Mouse (Mus musculus): ENCODE measurements around the gene Epn1.
A peak's percentile ranks its signal among the peaks of the same experiment; 100 is the strongest.

Epn1 gene

DNA sequence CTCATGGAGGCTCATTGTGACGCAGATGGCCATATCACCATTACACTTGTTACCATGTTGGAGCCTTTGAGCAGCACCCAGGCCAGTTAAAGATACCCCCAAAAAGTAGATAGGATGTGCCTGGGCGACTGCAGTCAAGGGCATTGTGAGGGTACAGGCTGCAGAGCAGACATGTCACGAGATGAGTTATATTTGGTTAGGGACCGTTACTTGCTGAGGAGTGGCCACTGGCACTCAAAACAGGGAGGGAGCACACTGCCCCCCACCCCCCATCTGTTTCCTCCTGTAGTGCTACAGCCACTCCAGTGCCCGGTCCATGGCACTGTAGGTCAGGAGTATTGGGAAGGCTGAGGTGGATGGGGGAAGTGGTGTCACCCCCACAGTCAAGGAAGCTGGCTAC, 18.7 kb downstream of the Epn1 start:
- DNase-seq = no peak

- DNase-seq = no peak
These were observed 19.8 kb downstream of the Epn1 start for GRCm38 (mm10) chr7:5099796-5100195.

GRCm38 (mm10) chr7:5101066-5101663, 21.1 kb downstream of the Epn1 start:
- DNase-seq = no peak

GRCm38 (mm10) chr7:5102564-5102963, 22.5 kb downstream of the Epn1 start:
- DNase-seq = no peak

DNA sequence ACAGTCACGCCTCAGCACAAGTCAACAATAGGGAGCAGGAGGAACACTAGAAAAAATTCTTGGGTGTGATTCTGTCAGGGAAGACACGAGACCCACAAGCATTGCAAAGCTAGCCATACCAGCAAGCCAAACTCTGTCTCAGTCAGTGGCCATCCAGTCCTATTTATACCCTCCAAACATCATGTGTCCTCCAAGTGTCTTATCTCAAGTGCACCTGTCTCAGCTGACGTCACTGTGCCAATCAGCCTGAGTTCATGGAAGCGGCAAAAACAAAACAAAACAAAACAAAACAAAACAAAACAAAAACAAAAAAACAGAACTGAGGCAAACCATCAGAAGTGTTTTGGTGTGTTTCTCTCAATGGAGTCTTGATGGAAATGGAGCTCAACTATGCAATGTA, 28.2 kb downstream of the Epn1 start:
- DNase-seq = no peak

GRCm38 (mm10) chr7:5109301-5109700, 29.3 kb downstream of the Epn1 start:
- no peak for DNase-seq

DNA sequence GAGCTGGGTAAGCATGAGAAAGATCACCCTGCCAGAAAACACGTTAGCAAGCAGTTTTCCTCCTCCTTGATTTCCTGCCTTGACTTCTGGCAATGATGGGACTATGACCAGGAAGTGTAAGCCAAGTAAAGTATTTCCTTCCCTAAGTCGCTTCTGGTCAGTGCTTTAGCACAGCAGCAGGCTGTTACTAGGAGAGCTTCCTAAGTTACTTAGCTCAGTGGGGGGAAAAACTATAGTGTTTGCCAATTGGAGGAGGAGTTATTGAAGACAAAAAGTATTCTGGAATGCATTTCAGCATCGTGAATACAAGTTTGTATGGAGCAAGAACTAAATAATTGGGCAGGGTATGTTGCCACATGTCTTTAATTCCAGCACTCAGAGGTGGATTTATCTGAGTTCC, 32.7 kb downstream of the Epn1 start:
- DNase-seq = no peak

DNA sequence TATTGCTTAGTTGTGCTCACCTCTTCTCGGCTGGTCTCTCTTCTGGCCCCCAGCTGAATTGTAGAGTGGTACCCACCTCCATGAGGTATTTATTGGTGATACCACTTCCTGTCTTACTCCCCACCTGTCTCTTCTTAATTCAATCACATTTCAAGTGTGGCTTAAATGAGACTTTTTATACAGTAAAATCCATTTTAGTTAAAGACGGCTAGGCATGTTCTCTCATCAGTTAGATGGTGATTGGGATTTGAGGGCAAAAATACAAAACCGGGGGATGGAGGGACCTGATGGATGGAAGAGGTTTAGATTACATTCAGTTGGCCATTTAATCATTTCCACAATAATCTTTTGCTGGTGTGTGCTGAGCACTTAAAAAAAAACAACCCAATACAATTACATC, 36.8 kb downstream of the Epn1 start, which contains the start of gene Rfpl4:
TSS of gene Rfpl4 (minus strand) at position 101 of the 400 bp plus-strand sequence.
- DNase-seq = no peak

DNA sequence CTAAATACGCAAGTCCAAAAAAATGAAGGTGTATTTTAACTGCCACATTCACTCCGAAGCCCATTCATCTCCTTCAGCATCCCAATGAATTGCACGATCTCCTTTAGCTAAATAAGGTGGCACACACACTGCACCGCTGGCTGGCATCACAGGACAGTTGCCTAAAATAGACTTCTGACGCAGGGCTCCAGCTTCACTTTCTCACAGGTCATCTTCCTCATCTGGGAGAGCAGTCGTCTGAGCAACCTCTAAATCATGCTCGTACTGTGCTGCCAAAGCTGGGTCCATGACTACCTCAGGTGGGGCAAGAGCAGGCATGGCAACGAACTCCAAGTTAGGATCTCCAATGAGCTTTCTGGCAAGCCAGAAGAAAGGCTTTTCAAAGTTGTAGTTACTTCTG, 45.0 kb downstream of the Epn1 start:
- no peak for DNase-seq

DNA sequence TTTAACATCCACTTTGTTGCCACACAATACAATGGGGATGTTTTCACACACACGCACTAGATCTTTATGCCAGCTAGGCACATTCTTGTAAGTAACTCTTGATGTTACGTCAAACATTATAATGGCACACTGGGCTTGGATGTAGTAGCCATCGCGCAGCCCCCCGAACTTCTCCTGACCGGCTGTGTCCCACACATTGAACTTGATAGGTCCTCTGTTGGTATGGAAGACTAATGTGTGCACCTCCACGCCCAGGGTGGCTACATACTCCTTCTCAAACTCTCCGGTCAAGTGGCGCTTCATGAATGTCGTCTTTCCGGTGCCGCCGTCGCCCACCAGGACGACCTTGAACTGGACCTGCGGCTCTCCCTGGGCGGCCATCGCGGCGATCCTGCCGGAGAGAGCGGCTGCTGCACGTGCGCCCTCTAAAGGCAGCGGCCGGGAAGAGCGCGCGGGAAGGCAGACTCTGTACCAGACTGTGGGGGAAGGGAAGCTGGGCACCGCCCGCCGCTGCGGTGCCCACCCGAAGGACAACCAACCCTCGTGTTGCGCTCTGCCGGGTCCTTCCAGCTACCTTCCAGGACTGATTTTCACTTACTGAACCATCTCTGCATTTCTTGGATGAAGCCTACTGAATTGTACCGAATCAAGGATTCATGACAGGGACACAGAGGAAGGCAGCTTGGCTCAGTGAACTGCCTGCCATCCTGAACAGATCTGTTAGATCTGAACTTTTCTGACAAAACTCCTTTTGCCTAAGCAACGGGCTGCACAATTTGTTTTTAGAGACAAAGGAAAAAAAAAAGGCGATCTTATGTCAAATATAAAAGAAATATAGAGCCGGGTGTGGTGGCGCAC, 45.7 kb downstream of the Epn1 start, which contains the start of gene Rasl2-9:
TSS of gene Rasl2-9 (minus strand) at position 402 of the 858 bp plus-strand sequence.
- peak; percentile 84 for DNase-seq

Data from kidney, postnatal 14 days (tissue).